In the genomic region with DNA sequence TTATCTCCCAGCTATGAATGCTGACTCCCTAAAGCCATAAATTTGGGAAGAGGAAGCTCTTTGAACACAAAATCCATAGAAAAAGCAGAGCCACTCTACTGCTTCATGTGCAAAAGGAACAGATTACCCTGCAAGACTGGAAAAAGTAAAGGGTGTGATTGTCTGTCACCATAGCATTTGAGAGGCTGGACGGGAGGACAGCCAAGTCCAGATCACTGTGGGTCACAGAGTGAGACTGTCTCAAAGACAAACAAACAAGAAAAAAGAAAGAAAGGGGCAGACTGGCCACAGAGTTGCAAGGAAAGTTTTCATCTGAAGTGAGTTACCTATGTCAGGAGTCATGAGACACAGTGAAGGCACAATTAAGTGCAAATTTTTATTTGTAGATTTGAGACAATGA, we compare ENCODE assay signal across 17 mouse cellular contexts.
DNase-seq lines count a peak whose midpoint lies in the region; TF ChIP-seq lines count a peak whose summit lies in the region.
"Had no signal": no experiment of that assay in that cellular context is flagged by ENCODE, and none has a peak within 500 bp of the region (broad histone marks: within the 10 kb centered on the region; RNA-seq: fewer than 3 reads in every experiment).

No protein-coding gene starts in this region.

- peaks cover 17% of the 10 kb centered on the region for H3K4me1 ChIP-seq in embryonic fibroblast, embryonic 13.5 days (ENCODE audit: control insufficient read depth, insufficient read depth, low read length)
- H3K4me1 ChIP-seq: forebrain, embryonic 12.5 days; neural tube, embryonic 12.5 days had no signal

- intact Hi-C loops in heart, postnatal 10 days (cut with DNase I): no loop called here

- H3K27ac ChIP-seq in embryonic fibroblast, embryonic 13.5 days (ENCODE audit: insufficient read depth, low read length): peak overlapping the region; percentile 86
- H3K27ac ChIP-seq: forebrain, embryonic 12.5 days; hindbrain, postnatal 0 days; limb, embryonic 10.5 days; liver, embryonic 14.5 days; neural tube, embryonic 12.5 days had no signal

- H3K4me3 ChIP-seq in embryonic fibroblast, embryonic 13.5 days (ENCODE audit: insufficient read depth, low read length): no peak overlapping the region
- H3K4me3 ChIP-seq: forebrain, embryonic 12.5 days; limb, embryonic 10.5 days; neural tube, embryonic 12.5 days had no signal

- DNase-seq in kidney, postnatal 10 days: peak; percentile 26
- no peak for DNase-seq in kidney, adult 11 months
- peak; percentile 45 for DNase-seq in Muller cell, postnatal 12 days (ENCODE audit: inconsistent ontology term)
- DNase-seq in heart, postnatal 10 days: peak; percentile 37 to 45
- no peak for DNase-seq in cerebellum, adult 11-12 months
- no peak for DNase-seq in right cerebral cortex, postnatal 4 days
- DNase-seq: adrenal gland, postnatal 10 days; cerebellum, adult 9-10 months; layer of hippocampus, postnatal 36 days; right cerebral cortex, postnatal 25 days; thymus, adult 18-20 months had no signal

- TF ChIP-seq POLR2A in embryonic fibroblast, embryonic 13.5 days (IDR thresholded peaks at IDR 0.05; ENCODE audit: low read depth, low read length): no peak

- no peak for TF ChIP-seq CTCF in embryonic fibroblast, embryonic 13.5 days (IDR thresholded peaks at IDR 0.05; ENCODE audit: borderline replicate concordance, insufficient read depth, low read length)

Comparison
In these comparisons a context has a peak if more than half of its experiments do, and no peak if none do; other contexts are left out.
1. DNase-seq: peak in kidney, postnatal 10 days (single experiment), Muller cell, postnatal 12 days (single experiment) and heart, postnatal 10 days (2 of 2); none in kidney, adult 11 months (single experiment), cerebellum, adult 11-12 months (single experiment) and right cerebral cortex, postnatal 4 days (single experiment).